Mouse (Mus musculus): ENCODE measurements around the gene Timd4. TPM values are rescaled to one million over a fixed set of nuclear protein-coding genes. Genes with fewer than 3 reads are reported as not detected.

The Timd4 gene
- total RNA-seq (2015) (0.20 and 0.37 TPM in 2 replicates), total RNA-seq (2017) (not detected in 2 replicates)

GRCm38 (mm10) chr11:46810511-46810910 lies at the start of gene Timd4:
Gene Timd4 (plus strand): TSS chr11:46810800.
- no peak for ATAC-seq (replicated peaks; ENCODE audit: poor library complexity)

- ATAC-seq (replicated peaks; ENCODE audit: poor library complexity): no peak
Observed at GRCm38 (mm10) chr11:46776879-46777278, 33.7 kb upstream of the Timd4 start.

GRCm38 (mm10) chr11:46779811-46780210 lies 30.8 kb upstream of the Timd4 start:
- ATAC-seq (replicated peaks; ENCODE audit: poor library complexity): no peak

- ATAC-seq (replicated peaks; ENCODE audit: poor library complexity): no peak
Observed at GRCm38 (mm10) chr11:46804440-46804839, 6.2 kb upstream of the Timd4 start.

GRCm38 (mm10) chr11:46817692-46818091 lies 7.1 kb downstream of the Timd4 start:
- ATAC-seq (replicated peaks; ENCODE audit: poor library complexity): no peak

- no peak for ATAC-seq (replicated peaks; ENCODE audit: poor library complexity)
Observed at GRCm38 (mm10) chr11:46819930-46820329, 9.3 kb downstream of the Timd4 start.

GRCm38 (mm10) chr11:46830348-46830747 lies 19.7 kb downstream of the Timd4 start:
- no peak for ATAC-seq (replicated peaks; ENCODE audit: poor library complexity)

GRCm38 (mm10) chr11:46835080-46835479 lies 24.5 kb downstream of the Timd4 start:
- ATAC-seq (replicated peaks; ENCODE audit: poor library complexity): no peak

- no peak for ATAC-seq (replicated peaks; ENCODE audit: poor library complexity)
Observed at GRCm38 (mm10) chr11:46842015-46842726, 31.6 kb downstream of the Timd4 start.

- no peak for ATAC-seq (replicated peaks; ENCODE audit: poor library complexity)
Observed at GRCm38 (mm10) chr11:46846661-46847060, 36.1 kb downstream of the Timd4 start.

GRCm38 (mm10) chr11:46847827-46848220 lies 37.2 kb downstream of the Timd4 start:
- ATAC-seq (replicated peaks; ENCODE audit: poor library complexity): no peak

GRCm38 (mm10) chr11:46848221-46848971 lies 37.8 kb downstream of the Timd4 start:
- no peak for ATAC-seq (replicated peaks; ENCODE audit: poor library complexity)

GRCm38 (mm10) chr11:46864809-46865208 lies 54.2 kb downstream of the Timd4 start:
- ATAC-seq (replicated peaks; ENCODE audit: poor library complexity): no peak

- ATAC-seq (replicated peaks; ENCODE audit: poor library complexity): no peak
Observed at GRCm38 (mm10) chr11:46868594-46868993, 58.0 kb downstream of the Timd4 start.

GRCm38 (mm10) chr11:46875774-46876173 lies 65.2 kb downstream of the Timd4 start:
- no peak for ATAC-seq (replicated peaks; ENCODE audit: poor library complexity)

- no peak for ATAC-seq (replicated peaks; ENCODE audit: poor library complexity)
Observed at GRCm38 (mm10) chr11:46882456-46882855, 71.9 kb downstream of the Timd4 start.

GRCm38 (mm10) chr11:46889093-46889492 lies 78.5 kb downstream of the Timd4 start:
- no peak for ATAC-seq (replicated peaks; ENCODE audit: poor library complexity)

Other genes with a start within 250 kb of the Timd4 start
- gene BC053393, start 239.3 kb upstream of the Timd4 start, total RNA-seq (2015): not detected in 2 replicates
- gene BC053393, start 239.3 kb upstream of the Timd4 start, total RNA-seq (2017): not detected in 2 replicates
- not detected in 2 replicates for gene Dppa1, start 181.5 kb upstream of the Timd4 start, total RNA-seq (2015)
- gene Dppa1, start 181.5 kb upstream of the Timd4 start, total RNA-seq (2017): not detected in 2 replicates
- not detected in 2 replicates for gene Timd2, start 103.7 kb upstream of the Timd4 start, total RNA-seq (2015)
- not detected in 2 replicates for gene Timd2, start 103.7 kb upstream of the Timd4 start, total RNA-seq (2017)
- gene Havcr1, start 75.7 kb upstream of the Timd4 start, total RNA-seq (2015): 0.52 TPM in 1 of 2 replicates, not detected in the other
- not detected in 2 replicates for gene Havcr1, start 75.7 kb upstream of the Timd4 start, total RNA-seq (2017)

Data from megakaryocyte progenitor cell, adult 5-6 weeks (primary cell).